Mouse (Mus musculus) lung, adult 18-20 months (tissue): ENCODE measurements at regions not wholly inside any gene's neighbourhood (a gene's known extent, or its start where the extent isn't known, plus 50 kb on each side); places are given as distances from the start of the nearest gene placed in this dataset.

Experiments
- DNase-seq, 2 experiments: peaks; one replicate each; pipeline ENCODE4 v3.0.0; 2022; ENCODE audit warnings: mixed read lengths in 2 of 2

DNA sequence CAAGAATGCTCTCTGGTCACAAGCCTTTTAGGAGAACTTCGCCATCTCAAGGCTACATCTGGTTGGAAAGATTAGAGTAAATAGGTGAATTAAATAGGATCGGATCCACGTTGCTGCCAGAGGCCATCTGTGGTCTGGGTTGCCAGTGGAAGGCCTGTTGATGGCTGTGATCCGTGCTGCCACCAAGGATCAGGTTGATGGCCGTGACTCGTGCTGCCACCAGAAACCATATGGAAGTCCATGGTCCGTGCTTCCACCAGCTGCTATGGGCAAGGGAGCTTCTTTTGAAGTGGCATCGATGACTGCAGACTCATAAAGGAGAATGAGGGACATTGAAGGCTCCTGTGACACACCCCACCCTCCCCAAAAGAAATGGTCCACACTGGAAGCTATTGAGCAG is 79.6 kb downstream of the Atp1a1 start:
- DNase-seq: no peak

DNA sequence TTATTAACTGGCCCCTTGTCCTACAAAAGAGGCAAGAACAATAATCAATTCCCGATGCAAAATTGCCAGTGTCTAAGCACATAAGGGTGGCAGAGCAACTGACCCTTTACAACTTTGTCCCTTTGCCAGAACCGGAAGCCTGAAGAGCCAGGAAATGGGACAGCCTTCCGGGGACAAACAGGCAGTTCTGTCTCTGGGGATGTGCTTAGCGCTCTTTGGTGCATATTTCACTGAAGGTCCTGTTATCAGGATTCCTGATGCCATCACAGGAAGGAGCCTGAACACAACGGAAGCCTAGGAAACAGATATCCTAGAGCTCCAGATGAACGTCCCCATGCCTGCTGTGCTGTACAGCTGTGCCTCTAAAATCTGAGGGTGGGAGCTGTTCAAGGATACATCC is 80.0 kb downstream of the Atp1a1 start:
- peak in 1 of 2 experiments; percentile 71 for DNase-seq

DNA sequence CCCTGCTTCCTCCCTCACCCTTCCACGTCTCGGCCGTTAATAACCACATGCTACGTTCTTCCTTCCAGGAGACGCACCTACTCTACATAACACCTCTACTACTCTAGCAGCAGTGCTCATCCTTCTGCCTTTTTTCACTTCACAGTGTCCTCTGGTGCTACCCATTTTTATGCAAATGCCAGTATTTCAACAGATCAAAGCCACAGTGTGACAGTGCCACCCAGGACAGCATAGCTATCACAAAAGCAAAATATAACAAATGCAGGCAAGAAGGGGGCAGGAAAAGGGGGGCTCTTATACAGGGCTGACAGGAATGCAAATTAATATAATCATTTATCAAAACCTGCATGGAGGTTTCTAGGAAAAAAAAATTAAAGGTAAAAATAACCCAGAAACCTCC is 81.2 kb downstream of the Atp1a1 start:
- no peak for DNase-seq

DNA sequence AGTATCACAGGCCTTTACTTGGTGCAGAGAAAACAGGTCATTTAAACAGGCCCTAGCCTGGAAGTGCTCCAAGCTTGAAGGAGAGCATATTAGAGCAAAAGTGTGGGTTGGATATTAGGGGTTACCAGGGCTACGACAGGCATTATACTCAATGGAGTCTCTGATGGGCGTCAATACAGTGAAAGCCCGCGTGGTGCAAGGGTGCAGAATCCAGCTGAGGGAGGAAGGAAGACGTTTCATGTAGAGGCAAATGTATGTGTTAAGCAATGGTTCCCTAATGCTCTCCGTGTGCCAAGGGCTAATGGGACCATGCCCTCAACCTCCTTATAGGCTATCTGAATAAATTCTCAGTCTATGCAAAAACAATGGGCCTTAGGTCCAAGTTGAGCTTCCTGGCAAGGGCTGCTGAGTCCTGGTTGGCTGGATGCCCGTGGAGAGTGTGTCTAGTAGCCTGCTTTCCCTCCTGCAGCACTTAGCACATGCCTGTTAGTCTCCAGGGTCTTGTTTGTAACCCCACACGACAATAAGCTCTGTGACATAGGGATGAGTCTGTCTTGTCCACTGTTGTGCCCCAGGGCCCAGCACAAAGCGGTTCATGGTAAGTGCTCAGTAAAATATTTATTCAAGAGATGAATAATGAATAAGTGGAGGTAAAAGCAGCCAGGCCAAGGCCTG is 82.1 kb downstream of the Atp1a1 start:
- peak; percentile 44 to 54 for DNase-seq

DNA sequence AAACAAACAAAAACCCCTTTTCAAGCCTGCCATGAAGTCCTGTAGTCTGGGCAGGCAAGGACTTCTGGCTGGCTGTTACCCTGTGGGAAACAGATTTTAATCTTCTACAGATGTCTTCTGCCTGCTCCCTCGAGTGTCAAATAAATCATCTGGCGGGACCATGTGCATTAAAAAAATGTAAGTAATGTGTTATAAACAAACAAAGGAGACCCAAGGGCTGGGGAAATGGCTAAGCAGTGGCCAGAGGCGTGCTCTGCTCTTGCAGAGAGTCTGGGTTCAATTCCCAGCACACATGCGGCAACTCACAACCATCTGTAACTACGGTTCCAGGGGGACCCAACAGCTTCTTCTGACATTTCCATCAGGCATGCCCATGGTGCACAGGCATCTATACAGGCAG is 83.3 kb downstream of the Atp1a1 start:
- no peak for DNase-seq

DNA sequence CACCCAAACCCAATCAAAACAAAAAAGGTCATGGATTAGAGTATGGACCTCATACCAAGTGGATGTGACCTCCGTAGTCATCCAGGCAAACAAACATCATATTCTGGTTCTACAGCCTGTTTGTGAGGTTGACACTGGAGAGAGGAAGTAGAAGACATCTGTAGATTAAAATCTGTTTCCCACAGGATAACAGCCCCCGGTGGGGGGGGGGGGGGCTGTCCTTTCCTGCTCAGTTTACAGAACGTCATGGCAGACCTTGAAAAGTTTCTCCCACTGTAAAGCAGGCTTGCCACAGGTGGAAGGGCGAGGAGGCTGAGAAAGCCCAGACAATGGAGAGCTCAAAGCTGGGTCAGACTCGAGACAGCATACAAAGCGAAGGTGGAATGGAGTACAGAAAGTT is 84.4 kb downstream of the Atp1a1 start:
- no peak for DNase-seq

DNA sequence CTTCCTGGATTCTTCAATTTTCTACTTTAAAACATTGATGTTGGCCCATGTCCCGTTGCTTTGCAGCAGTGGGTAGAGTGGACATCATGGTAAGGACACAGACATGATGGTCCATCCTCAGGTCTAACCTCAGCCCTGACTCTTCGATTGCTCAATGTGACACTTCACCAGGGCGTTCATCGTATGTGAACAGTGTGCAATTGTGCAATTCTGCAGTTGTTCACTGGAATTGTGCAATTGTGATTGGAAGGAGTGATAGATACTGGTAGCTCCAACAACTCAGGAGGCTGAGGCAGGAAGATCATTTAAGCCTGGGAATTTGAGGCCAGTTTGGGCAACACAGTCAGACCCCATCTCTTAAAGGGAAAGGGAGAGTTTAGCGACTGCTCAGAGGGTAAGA is 84.9 kb downstream of the Atp1a1 start:
- DNase-seq: no peak

DNA sequence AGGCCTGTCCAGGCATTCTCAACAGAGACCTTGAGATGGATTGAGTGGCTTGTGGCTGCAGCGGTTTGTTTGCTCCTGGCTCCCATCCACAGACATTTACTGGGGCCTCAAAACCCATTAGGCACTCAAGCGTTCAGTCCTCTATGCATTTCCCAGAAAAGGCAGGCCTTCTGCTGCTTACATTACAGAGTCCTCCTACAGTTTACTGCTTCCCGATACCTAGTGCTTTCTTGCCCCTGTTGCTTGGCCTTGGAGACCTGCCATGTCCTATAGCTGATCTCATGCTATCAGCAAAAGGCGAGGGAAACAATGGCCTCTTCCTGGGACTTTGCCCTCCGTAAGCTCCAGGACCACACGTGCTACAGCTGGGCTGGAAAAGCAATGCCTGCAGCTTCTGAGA is 85.7 kb downstream of the Atp1a1 start:
- DNase-seq: peak; percentile 55 to 71

DNA sequence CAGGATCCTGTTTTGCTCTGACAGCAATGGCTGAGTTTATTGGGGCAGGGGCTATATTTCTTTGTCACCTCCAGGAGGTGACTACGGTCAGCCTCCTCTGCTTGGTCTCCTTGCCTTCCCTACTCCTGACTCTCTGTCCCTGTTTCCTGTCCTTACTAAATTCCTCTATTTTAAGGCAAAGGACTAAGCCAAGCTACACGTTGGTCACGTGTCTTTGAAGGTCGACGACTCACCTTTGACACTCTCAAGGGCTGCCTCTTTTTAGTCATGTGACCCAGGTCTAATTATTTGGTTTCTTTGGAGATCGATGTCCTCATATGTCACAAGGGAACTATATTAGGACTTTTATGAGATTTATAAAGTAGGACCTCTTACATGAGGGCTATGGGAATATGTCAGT is 86.9 kb downstream of the Atp1a1 start:
- no peak for DNase-seq

DNA sequence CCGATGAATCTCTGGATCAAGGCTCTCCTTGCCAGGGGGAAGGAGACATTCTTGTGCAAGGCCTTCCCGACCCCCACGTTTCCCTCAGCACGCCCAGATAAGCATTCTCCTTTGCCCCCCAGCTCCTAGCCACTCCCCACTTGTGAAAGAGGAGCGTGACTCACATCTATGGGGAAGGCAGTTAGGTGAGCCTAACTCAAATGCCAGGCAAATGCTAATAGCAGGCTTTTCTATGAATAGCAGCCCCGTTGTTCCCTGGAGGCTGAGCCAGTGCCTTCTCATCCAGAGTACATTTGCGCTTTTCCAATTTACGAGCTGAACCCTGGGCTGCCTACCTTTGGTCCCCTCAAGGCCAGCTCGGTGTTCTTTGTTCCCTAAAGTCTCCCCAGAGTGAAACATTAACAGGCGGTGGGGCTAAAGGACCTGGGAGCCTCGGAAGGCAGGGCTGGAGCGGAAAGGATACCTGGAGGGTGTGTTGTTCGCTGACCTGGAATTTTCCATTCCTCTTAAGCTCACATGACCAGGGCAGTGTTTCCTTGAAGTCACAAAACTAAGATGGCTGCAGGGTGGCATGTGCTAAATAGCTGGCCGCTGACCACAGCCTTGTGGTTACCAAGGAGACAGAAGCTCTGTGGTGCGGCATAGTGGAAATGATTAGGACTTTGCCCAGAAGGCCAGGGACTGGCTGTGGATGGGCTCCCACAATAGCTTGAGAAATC is 87.5 kb downstream of the Atp1a1 start:
- peak in 1 of 2 experiments; percentile 64 for DNase-seq

DNA sequence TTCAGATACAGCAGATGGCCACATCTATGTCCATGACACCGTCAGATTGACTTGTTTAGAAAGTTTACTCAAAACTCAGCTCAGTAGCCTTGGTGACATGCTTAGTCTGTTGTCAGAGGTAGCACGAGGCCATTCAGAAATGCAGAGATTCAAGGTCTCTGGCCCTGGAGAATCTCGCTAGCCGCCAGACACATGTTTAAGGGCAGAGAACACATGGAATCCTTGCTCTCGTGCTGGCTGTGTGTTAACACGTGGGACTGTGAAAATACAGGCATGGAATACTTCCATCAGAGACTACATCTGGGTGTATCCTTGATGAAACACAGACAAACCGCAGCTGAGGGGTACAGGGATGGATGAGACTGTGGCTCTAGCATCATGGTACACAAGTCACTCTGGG is 88.9 kb downstream of the Atp1a1 start:
- DNase-seq: no peak

DNA sequence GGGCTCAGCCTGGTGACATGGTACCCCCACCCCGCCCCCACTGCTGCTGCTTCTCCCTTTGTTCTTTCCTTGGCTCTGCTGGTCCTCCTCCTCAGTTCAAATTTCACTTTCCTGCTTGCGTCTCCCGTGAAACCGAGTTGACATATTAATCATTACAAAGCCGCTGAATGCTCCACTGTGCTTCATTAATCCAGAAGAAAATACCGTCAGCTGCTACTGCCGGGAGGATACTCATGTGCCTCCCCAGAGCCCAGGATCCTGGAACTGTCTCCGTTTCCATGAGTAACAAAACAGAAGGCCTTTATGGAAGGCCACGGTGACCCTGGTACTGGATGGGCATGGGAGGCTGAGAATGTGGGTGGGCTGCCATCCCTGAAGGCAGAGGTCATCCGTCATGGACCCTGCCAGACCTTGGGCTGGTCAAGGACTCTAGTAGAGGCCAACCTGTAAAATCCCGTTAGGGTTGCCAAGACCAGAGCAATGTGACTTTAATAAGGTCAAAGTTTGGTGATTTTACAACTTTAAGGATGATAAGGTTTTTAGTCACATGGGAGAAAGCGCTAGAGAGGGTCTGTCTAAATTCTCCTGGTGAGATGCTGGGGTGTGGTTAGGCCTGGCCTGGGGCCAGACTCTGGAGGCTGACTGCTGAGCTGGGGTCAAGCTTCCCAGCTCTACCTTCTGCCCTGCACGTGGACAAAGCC is 90.7 kb downstream of the Atp1a1 start:
- no peak for DNase-seq
